Mouse (Mus musculus) natural killer cell, adult 2 months (primary cell): ENCODE results near the gene Epb41l5.

Source experiments
- DNase-seq, 2 experiments: peaks; one replicate each; pipeline ENCODE4 v3.0.0; 2022; ENCODE audit warnings: low spot score in 2 of 2

Gene Epb41l5

DNA sequence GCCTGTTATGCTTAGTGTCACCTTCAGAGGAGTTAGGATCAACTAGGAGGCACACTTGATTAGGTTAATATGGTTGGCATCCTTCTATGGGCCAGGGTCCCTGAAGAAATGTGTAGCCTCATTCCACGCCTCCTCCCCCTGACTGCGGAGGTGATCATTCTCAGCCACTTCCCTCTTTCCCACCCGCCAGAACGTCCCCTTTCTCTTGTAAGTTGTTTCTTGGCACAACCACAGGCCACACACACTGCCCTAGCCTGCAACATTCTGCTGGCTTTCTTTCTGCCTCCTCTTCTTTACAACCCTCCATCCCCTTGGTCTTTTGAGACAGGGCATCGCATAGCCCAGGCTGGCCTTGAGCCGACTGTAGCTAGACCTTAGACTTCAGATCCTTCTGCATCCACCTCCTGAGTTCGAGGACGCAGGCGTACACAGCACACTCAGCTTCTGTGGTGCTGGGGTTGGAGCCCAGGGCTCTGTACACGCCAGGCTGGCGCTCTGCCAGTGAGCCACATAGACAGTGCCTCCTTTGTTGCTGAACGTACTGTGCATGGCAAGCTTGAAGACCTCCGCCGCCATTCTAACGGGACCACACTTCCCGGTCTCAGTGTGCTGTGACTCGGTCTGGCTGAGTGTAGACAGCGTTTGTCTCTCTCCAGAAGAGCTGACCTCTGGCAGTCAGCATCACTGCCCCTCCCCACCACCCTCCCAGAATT is 115.6 kb downstream of the Epb41l5 start:
- DNase-seq = no peak

DNA sequence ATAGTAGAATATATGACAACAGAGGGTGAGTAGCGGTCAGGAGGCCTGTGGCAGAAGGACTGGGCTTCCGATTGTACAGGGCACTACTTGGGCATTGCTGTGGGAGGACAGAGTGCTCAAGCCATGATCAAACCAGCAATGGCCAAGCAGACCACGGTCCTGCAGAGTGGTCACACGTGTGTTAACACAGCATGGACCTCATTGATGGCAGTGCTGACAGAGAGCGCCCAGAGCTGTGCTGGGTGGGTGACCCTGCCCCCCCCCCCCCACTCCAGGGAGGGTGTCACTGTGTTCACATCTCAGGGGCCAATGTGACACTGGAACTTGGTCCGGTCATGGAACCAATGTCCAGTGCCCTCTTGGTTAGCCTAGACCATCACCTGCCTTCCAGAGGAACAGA is 116.6 kb downstream of the Epb41l5 start:
- DNase-seq = no peak

DNA sequence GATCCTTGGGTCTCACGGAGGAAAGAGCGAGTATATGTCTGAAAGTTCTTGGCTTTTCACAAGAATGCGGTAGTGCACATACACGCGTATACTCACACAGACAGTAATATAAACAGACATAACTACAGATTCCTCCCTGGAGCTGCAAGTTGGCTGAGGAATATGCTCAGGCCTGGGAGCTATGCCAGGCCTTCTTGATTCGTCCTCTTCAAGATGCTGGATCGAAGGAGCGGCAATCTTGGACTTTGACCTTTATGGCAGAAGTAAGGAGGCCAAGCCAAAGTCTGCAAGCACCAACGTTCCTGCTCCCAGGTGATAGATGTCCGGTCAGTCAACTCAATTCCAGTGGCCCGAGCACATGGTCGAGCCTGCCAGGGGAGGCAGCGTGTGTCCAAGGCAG is 117.9 kb downstream of the Epb41l5 start:
- DNase-seq = no peak

DNA sequence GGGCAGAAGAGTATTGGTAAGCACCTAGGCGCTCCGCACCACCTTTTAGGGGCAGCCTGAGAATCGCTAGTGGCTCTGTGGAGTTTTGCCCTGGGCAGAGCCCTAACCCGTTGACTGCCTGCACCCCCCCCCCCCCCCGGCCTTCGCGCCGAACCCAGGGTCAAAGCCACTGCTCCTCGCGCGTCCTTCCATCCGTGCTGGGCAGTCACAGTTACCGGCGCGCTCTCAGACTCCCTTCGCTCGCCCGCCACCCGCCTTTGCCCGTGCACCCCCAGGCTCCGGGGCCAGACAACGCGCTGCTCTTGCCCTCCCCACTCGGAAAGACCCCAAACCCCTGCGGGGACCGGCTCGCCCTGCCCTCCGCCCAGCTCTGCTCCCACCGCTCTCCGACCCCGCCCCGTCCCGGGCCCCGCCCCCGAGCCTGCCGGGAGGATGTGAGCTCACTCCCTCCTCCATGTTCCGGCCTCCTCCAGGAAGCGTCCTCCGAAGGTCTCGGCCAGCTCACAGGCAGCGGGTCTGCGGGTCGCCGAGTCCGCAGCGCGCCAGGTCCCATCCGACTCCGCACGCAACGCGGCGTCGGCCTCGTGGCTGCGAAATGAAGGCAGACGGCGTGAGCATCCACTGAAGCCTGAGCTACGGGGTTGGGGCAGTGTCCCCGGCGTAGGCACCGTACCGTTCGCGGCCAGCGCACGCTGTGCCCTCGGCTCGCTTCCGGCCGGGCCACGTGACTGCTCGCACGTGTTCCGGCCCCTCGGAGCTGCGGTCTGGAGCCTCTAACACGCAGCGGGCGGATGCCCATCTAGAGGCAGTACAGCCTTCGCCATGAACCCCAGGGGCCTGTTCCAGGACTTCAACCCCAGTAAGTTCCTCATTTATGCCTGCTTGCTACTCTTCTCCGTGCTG is 122.9 kb downstream of the Epb41l5 start, which contains the start of gene Tmem185b:
Gene Tmem185b, plus strand, starts transcription at position 472 of the 903 bp plus-strand sequence.
- peak; percentile 84 to 86 for DNase-seq

DNA sequence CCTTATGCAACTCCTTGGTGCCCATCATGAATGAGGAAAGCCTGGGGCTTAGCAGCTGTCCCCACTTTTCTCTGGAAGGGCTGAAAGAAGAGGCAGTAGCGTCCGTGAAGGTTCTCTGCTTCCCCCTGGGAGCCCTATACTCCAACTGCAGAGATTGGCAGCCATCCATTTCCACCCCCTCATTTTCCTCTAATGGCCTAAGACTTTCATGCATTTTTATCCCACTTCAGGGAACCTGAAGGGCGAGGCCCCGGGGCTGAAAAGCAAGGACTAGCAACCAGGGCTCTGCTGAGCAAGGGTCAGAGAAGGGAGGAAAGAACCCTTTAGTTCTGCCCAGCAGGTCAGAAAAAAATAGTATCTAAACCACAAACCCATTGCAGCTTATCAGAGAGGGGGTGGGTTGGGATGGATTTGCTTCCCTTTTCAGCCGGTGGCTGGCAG is 123.8 kb downstream of the Epb41l5 start:
- no peak for DNase-seq

DNA sequence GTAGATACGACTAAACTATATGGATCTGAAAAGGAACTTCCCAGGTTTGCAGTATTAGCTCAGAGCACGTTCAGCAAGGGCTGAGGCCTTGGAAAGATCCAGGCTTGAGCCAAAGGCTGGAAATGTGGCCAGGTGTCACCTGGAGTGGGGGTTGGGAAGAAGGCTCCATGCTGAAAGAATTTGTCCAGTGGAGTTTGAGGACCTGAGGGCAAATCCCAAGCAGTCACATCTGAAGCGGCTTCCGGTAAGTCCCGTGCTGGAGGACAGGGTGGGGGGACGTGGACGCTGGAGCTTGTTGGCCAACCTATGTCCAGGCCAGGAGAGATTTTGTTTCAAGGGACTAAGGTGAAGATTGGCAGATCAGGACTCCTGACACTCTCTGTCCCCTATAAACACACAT is 125.0 kb downstream of the Epb41l5 start:
- no peak for DNase-seq

DNA sequence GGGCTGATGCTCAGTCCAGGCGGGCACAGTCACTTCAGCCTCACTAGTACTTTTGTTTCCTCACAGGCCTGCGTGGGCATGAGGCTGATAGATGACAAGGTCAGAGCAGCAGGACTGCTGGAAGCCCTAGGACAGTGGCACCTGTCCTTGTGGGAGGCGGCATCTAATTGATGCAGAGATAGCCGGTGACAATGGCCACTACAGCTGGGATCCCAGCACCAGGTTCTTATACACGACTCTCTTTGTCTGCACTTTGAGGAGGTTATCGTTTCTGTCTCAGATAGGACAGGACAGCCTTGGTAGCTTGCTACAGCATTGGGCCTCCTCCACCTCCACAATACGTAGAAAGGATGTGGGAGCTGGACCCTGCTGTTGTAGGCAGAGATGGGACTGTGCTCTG is 125.4 kb downstream of the Epb41l5 start:
- no peak for DNase-seq

DNA sequence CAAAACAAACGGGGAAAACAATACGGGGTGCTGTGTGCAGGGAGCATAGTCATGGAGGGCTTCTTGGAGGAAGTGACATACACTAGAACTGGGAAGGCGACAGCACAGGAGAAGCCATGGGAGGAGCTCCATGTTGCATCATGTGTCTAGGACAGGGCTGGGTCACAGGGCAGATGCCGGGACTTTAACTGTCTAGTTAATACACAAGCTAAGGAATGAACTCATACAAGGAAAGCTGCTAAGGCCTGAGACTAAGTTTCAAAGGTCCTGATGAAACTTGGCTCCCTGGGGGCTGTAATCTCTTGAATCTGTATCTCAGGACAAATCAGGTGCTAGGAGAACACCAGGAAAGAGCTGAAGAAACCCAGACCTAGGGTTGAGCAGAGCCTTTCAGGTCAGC is 126.1 kb downstream of the Epb41l5 start:
- no peak for DNase-seq

DNA sequence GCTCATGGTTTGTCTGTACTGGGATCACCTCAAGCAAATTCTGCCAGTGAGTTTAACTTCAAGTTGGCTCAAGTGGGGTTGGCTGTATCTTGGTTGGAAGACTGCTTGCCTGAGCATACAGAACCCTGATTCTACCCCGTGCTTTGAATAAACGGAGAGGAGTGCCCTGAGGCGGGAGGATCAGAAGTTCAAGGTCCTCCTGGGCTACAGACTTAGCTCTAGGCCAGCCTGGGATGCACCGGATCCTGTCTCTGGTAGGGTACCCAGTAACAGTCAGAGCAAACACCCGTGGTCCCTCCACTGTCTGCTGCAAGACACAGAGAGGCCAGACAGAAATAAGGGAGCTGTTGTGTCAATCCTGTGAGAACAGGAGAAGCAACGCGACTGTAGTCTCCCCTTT is 127.1 kb downstream of the Epb41l5 start:
- DNase-seq = no peak

DNA sequence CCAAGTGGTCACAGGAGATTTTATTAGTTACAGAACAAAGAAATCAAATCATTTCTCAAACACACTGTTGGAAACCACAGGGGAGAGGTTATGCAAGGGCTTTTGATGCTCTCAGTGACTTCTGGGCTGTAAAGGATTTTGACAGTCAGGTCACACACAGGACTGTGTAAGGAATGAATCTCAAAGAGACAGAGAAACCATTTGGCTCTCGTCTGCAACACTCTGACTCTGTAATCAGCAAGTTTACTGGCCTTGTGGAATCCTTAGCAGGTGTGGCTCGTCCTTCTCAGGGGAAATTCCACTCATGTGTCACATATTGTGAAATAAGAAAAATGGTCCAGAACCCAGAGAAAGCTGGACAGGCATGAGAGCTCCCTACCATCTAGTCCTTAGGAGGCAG is 127.8 kb downstream of the Epb41l5 start:
- no peak for DNase-seq

DNA sequence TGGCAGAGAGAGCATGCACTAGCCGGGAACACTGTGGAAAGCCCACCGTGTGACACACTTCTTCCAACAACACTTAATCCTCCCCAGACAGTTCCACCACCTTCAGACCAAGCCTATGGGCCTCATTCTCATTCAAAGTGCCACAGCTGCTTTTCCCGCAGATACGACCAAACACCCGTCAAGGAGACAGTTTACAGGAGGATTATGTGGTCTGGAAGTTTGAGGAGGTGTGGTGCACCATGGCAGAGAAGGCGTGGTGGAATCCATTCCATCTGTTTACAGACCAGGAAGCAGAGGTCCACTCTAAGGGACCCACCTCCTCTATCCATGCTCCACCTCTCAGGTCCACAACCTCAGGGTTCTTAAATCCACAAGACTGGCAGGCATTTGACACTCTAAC is 129.5 kb downstream of the Epb41l5 start:
- no peak for DNase-seq

DNA sequence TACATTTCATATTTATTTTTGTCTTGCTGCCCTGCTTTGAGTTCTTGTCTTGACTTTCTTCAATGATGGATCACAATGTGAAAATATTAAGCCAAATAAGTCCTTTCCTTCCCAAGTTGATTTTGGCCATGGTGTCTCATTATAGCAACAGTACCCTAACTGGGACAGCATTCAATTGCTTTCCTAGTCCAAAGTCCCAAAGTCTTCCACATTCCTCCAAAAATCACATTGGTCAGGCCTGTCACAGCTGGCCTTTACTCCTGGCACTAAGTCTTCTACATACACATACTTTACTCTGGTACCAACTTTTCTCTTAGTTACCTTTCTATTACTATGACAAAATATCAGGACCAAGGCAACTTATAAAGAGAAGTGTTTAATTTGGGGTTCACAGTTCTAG is 130.0 kb downstream of the Epb41l5 start:
- DNase-seq = no peak

DNA sequence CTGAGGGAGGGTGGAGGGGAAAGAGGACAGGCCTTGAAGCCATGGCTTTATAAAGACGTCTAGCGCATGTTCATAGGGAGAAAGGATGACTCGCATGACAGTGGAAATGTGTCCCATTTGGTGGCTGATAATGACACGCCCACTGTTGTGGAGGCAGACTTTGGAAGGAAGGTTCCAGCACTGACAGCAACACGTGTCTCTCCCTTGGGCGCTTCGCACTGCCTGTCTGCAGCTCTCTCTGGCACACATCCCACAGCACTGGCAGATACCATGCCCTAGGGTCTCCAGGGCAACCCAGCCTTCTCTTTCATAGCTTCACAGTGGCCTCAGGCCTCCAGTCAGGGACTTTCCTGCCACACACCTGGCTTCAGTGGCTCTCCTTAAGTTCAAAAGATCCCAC is 130.7 kb downstream of the Epb41l5 start:
- DNase-seq = no peak

DNA sequence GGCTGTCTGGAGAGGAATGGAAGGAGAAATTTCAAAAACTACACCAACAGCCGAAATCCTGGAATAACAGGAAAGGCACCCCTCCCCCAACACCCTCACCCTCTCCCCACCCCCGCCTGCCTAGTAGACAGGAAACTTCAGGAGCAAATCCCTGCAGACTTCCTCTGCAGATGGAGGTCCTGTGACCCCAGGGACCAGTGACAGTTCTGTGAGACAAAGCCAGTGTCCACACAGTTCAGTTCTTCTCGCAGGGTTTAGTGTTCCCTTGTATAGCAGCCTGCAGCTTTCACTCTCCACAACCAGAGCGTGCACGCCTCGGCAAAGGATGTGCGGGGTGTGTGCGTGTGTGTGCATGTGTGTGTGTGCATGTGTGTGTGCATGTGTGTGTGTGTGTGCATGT is 137.9 kb downstream of the Epb41l5 start:
- DNase-seq = no peak

DNA sequence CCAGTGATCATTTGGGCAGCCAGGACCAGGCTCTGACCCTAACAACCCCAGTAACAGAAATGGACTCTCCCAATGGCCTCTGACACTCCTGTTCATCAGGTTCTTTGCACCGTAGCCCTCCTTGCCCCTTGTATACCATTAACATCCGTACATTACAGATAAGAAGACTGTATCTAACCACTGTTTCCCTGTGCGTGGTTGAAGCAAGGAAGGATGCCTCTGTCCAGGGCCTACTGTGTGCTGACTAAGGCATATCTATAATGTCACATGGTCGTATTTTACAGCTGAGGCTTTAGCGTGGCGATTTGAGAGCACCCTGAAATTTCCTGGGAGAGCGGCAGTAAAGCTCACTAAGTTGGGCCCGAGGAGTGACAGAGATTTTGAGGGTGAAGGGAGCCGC is 138.4 kb downstream of the Epb41l5 start:
- DNase-seq = no peak

DNA sequence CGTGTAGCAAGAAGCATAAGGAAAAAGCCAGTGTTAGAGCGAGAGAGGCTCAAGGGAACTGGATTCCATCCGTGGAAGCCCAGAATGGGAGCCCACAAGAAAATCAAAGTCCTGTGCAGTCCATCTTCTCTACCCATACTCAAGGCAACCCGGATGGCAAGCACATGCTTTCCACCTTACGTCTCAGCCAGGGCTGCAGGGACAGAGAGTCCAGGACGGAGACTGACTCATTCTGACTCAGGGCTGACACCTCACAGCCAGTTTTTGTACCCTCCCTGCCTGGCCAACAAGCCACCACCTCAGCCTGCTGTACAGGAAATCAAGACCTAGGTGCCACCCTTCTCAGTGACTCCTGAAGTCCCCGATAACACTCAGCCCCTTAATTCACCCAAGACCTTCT is 139.3 kb downstream of the Epb41l5 start:
- no peak for DNase-seq

DNA sequence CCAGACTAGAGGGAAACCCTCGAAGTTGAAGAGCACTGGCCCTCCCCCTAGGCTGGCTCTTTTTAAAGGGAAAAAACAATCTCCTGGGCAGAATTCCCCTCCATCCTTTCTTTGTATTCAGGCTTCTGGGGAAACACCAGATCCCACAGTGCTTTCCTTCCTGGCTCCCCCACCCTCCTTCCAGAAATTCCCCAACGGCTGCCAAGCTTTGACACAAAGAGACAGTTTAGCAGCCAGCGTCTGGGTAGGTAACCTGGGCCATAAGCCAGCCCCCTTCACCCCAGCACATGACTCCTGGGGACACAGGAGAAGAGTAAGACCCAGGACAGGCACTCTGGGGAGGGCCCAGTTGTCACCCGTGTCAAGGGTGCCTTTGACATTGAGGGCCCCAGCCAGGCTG is 140.3 kb downstream of the Epb41l5 start:
- DNase-seq = no peak

DNA sequence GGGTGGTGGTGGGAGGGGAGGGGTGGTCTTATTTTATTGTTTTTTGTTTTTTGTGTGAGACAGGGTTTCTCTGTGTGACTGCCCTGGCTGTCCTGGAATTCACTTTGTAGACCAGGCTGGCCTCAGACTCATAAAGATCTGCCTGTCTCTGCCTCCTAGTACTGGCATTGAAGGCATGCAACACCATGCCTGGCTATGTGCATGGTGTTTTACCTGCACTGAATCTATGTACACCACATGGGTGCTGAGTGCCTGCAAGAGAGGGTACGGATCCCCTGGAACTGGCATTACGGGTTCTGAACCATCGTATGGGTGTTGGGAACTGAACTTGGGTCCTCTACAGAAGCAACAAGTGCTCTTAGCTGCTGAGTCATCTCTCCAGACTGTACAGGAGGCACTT is 142.8 kb downstream of the Epb41l5 start:
- DNase-seq = no peak

DNA sequence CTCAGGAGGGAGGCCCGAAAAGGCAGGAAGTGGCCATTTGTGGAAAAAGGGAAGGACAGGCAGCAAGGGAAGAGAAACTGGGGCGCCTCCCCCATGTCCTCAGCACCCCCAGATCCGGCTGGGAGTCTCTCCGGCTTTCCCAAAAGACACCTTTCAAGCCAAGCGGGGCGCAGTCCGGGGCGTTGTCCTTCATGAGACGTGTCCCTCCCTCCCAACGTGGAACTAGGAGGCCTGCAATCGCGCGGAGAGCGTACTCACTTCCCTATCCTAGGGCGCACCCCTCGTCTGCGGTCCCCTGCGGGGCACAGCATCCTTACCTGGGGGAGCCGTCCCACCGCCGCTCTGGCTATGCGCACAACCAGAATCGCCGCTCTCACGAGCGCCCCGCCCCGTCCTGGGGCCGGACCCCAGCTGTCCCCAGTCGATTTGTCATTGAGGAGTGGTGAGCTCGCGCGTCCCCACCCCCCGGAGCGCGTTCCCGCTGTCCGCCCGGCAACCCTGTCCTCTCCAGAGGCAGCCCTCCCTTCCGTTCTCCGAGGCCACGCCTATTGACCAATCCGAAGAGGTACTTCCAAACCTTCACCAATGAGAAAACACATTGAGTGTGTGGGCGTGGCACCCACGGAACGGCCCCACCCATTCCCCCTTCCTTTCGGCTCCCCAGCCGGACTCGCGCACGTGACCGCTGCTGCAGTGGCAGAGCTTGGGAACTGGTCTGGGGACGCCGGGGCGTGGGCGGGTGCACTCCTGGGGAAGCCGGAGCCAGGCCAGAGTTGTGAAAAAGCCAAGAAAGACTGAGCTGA is 144.3 kb downstream of the Epb41l5 start, which contains the start of gene Ralb:
Gene Ralb, minus strand, starts transcription at position 535 of the 803 bp plus-strand sequence.
- DNase-seq = peak; percentile 84 to 85

DNA sequence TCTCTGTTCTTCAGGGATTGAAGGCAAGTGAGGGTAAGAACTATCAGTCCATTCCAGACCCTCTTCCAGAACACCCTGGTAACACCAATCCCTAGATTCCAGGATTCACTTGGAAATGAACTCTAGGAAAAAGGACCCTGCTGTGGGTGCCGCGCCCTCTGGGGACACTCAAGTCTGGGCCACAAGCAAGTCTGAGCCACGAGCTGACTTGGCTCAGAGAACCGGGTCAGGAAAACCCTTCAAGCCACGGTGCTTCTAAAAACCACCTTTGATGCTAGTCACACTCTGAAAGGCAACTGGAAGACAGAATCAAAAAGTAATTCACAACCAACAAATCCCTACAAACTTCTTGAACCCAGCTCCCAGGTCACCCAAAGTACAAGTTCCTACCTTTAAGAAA is 145.0 kb downstream of the Epb41l5 start:
- no peak for DNase-seq

DNA sequence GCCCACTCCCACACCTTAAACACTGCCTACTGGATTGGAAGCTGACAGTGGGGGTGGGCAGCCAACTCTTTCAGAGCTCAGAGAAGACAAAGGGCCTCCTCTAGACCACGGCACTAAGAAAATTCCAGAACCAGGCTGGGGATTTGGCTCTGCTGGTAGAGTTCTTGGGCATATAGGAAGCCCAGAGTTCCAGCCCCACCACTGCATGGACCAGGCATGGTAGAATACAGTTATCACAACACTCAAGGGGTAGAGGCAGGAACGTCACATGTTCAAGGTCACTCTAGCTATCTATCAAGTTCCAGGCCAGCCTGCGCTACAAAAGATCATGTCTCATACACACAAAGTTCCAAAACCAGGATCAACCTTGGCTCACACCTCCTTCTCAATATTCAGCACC is 145.6 kb downstream of the Epb41l5 start:
- no peak for DNase-seq

DNA sequence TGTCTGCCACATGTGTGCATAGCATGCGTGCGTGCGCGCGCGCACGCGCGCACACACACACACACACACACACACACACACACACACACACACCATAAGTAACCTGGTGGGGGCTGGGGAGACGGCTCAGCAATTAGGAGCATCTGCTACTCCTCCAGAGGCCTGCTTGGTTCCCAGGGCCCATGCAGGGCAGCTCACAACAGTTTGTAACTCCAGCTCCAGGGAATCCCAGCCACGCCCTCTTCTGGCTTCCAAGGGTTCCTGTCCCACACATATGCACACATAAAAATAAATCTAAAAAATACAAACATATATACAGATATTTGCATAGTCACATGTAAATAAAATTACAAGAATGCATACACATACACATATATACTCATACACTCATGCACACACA is 146.1 kb downstream of the Epb41l5 start:
- DNase-seq = no peak
